Mouse (Mus musculus): ENCODE results near the gene Samd14.

The Samd14 gene

GRCm38 (mm10) chr11:94990102-94990748 is 19.5 kb upstream of the Samd14 start:
- no peak for DNase-seq

DNA sequence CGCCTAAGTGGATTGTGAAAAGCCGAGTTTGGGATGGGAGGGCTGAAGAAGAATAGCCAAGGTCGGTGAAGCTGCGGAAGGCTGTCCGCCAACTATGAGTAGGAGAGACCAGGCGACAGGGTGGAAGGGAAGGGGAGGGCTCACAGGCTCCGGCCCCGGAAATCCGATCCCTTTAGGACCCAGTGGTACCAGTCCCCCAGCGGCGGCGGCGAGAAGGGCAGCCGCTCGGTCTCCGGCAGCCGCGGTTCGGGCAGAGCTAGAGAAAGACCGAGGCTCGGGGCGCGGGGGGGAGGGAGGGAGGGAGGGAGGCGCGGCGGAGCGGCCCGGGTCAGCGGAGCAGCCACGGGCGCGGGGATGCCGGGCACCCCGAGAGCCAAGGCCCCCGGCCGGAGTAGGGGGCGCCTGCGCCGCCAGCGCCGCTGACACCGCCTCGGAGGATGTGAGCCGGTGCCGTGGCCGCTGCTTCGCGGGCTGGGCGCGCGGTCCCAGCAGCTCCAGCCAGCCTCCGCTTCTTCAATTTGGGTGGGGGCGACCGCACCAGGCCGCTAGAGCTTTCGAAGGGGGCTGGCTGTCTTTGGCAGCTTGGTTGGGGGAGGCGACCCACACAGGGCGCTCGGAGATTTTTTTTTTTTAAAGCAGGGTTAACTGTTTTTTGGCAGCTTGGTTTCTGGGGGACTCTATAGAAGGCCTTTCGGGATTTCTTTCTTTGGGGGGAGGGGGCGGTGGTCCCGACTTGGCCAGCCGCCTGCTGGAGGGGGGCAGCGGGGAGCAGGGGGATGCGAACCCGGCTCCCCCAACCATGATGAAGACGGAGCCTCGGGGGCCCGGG is 18.7 kb upstream of the Samd14 start, which contains the start of gene Ppp1r9b:
TSS of gene Ppp1r9b (plus strand) at position 287 of the 829 bp plus-strand sequence.
- peak; percentile 96 for DNase-seq

GRCm38 (mm10) chr11:94991641-94992479 is 17.8 kb upstream of the Samd14 start:
- DNase-seq: peak; percentile 66

- no peak for DNase-seq
Observed at GRCm38 (mm10) chr11:94992480-94992753, 17.3 kb upstream of the Samd14 start.

GRCm38 (mm10) chr11:94992754-94993606 is 16.7 kb upstream of the Samd14 start:
- DNase-seq: peak; percentile 67

- DNase-seq: peak; percentile 70
Observed at GRCm38 (mm10) chr11:94994208-94994814, 15.4 kb upstream of the Samd14 start.

- DNase-seq: no peak
Observed at GRCm38 (mm10) chr11:94994947-94995772, 14.5 kb upstream of the Samd14 start.

DNA sequence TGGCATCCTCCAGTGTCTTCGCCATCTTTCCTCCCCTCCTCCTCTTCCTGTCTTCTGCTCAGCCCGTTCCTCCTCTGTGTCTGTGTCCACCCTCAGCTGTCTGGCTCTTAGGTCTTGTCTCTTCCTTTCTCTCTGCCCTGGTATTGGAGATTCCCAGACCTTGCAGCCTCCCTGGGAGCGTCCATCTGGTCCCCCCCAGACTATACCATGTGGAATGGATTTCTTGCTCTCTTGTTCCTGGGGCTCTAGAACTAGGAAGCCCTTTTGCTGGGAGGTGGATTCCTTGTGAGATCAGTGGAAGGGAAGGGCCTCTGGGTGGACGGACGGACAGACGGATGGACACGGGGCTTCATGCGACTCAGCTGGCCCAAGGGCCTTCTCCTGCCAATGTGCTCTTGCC is 13.6 kb upstream of the Samd14 start:
- DNase-seq: no peak

- DNase-seq: no peak
Observed at GRCm38 (mm10) chr11:94996984-94997383, 12.7 kb upstream of the Samd14 start.

GRCm38 (mm10) chr11:94997596-94997995 is 12.1 kb upstream of the Samd14 start:
- peak; percentile 46 for DNase-seq

- DNase-seq: no peak
Observed at GRCm38 (mm10) chr11:94998041-94998531, 11.6 kb upstream of the Samd14 start.

DNA sequence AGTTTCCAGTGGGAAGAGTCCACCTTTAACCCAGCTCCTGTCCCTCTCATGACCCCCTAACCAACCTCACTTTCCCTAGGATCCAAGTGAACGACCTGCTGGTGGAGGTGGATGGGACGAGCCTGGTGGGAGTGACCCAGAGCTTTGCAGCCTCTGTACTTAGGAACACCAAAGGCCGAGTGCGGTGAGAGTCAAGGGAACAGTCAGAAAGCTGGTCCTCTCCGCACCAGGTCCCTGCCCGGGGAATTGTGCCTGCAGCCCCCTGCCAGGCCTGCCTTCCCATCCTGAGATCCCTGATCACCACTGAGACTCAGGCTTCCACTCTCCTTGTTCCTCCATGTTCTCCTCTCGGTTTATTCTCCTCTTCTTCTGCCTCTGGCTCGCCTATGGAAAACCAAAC is 9.6 kb upstream of the Samd14 start:
- DNase-seq: no peak

- peak; percentile 86 for DNase-seq
Observed at GRCm38 (mm10) chr11:95000548-95000947, 9.1 kb upstream of the Samd14 start.

DNA sequence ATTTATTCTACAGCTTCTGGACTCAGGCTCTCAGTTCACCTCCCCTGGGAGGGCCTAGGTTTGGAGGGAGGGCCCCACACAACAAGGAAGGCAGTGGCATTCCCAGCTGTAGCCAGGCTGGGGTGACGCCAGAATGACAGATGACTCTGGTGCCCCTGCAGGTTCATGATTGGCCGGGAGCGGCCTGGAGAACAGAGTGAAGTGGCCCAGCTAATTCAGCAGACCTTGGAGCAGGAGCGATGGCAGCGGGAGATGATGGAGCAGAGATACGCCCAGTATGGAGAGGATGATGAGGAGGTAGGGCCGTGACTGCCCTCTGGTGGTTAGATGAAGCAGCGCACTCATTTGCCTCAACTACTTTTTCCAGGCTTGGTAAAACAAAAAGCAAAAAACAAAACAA is 8.6 kb upstream of the Samd14 start:
- DNase-seq: peak; percentile 83

GRCm38 (mm10) chr11:95001584-95002347 is 7.9 kb upstream of the Samd14 start:
- no peak for DNase-seq

DNA sequence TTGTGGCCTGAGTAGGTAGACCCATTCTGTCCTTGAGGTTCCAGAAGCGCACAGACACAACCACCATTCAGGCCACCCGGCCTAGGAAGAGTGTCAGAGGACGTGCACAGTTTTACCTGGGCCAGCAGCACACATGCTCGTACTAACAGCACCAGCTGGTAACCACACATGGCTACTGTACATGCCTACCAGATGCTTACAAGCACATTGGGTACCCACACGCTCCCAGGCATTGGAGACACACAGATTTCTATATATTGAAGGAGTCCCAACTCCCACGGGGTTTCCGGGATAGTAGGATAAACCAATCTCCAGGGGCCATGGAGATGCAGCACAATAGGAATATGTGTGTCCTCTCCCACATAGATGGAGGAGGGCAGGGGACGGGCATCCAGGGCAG is 7.0 kb upstream of the Samd14 start:
- no peak for DNase-seq

GRCm38 (mm10) chr11:95004136-95004936 is 5.3 kb upstream of the Samd14 start:
- DNase-seq: no peak

- DNase-seq: no peak
Observed at GRCm38 (mm10) chr11:95004937-95005198, 4.8 kb upstream of the Samd14 start.

- DNase-seq: no peak
Observed at GRCm38 (mm10) chr11:95006038-95006437, 3.6 kb upstream of the Samd14 start.
